Mouse (Mus musculus): ENCODE data around the gene Igf1r. TPM values are rescaled to one million over a fixed set of nuclear protein-coding genes. Genes with fewer than 3 reads are reported as not detected.
A peak's percentile ranks its signal among the peaks of the same experiment; 100 is the strongest.

Gene Igf1r
- 19.0 and 20.8 TPM in 2 replicates for polyA plus RNA-seq (2015; fragmentation: Nextera tagmentation; extraction: Ambion mirVana)

DNA sequence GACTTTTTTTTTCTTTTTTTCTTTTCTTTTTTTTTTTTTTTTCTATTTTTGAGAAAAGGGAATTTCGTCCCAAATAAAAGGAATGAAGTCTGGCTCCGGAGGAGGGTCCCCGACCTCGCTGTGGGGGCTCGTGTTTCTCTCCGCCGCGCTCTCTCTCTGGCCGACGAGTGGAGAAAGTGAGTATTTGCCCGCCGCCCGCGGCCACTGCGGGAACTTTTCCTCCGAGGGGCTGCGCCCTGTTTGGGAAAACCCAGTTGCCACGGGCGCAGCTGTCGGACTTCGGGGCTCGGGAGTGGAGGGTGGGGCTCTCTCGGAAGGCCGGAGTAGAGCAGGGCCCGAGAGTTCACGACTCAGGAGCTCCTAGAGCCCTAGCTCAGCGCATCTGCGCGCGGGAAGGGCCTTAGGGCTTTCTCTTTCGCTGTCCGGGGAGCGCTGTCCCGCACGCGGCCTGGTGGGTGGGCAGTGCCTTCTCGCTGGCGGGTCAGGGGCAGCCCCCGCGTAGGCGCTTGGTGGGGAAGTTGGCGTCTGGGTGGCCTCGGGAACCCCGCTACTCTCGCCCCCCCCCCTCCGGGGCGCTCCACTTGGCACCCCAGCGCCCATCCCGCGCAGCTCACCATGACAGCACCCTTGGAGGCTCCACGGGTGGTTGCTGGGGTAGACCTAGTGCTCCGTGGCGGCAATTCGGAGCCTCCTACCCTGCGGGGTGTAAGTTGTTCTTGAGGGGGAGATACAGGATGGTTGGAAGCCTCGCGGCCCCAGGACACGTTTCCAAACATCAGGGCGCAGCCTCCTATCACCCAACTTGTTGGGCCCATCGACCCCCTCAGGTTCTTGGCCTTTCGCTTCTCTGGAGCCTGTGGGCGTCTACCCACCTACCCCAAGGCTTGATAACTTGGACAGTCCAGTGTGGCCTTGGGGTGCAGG is at the start of gene Igf1r:
Gene Igf1r, plus strand, starts transcription at position 51 of the 924 bp plus-strand sequence.
- ATAC-seq (ENCODE audit: low FRiP score) = no peak
- H3K9me3 ChIP-seq (replicated peaks) = no peaks in the 10 kb centered on the region

GRCm38 (mm10) chr7:67906358-67906757 is 46.3 kb upstream of the Igf1r start:
- peaks cover 6% of the 10 kb centered on the region for H3K4me1 ChIP-seq

More for the DNA sequence above, at the start of gene Igf1r:
- no peaks in the 10 kb centered on the region for H3K27me3 ChIP-seq (replicated peaks)
- WGBS = under 1% methylated on average over 60 of the region's 62 CpGs
- H3K27ac ChIP-seq (replicated peaks) = peak within 1 kb of the TSS; percentile 99
- no peaks in the 10 kb centered on the region for H3K36me3 ChIP-seq
- peak within 1 kb of the TSS; percentile 99 for H3K4me2 ChIP-seq
- peaks cover 43% of the 10 kb centered on the region for H3K4me1 ChIP-seq
- peak within 1 kb of the TSS; percentile 77 for H3K4me3 ChIP-seq (replicated peaks)
- H3K9ac ChIP-seq (replicated peaks) = peak within 1 kb of the TSS; percentile 86

DNA sequence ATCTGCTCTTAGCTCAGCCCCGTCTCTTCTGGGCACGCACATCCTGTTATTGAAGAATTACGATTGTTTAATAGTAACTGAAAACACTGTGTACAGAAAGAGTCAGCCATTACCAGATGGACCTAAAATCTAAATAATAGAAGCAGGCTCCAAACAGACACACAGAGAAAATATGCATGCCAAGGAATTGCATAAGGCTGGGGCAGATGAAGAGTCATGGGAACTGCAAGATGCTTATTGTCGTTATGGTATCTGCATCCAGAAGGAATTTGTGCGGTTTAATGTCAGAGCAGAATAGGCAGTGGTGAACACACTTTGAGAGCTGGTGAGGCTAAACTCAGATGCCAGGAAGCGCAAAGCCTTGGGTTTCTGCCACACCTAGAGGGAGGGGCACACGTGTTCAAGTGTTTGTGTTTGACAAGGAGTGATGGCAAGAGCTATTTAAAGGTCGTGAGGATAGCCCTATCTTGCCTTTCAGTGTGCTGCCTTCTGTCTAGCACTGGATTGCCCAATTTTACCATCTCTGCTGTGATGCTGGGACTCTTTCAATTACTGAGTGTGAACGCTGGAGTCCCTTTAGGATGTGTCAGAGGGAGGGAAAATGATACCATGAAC is 44.7 kb upstream of the Igf1r start:
- Histone ChIP-seq H3K9me3 (replicated peaks) (no peaks in the 10 kb centered on the region), H3K36me3 (no peaks in the 10 kb centered on the region), H3K9ac (replicated peaks) (no peak overlapping the region), H3K27ac (replicated peaks) (no peak overlapping the region), H3K4me1 (peaks cover 11% of the 10 kb centered on the region), H3K4me2 (no peak overlapping the region), H3K4me3 (replicated peaks) (no peak overlapping the region), H3K27me3 (replicated peaks) (no peaks in the 10 kb centered on the region)
- 76% methylated on average over 9 of the region's 9 CpGs for WGBS
- ATAC-seq (ENCODE audit: low FRiP score) = no peak

More at GRCm38 (mm10) chr7:67906358-67906757, 46.3 kb upstream of the Igf1r start:
- Histone ChIP-seq H3K9ac (replicated peaks) (no peak overlapping the region), H3K4me3 (replicated peaks) (no peak overlapping the region), H3K27me3 (replicated peaks) (no peaks in the 10 kb centered on the region), H3K36me3 (no peaks in the 10 kb centered on the region), H3K9me3 (replicated peaks) (no peaks in the 10 kb centered on the region), H3K4me2 (no peak overlapping the region), H3K27ac (replicated peaks) (no peak overlapping the region)
- ATAC-seq (ENCODE audit: low FRiP score) = no peak
- WGBS = 93% methylated on average over 2 of the region's 2 CpGs

GRCm38 (mm10) chr7:67910528-67910927 is 42.1 kb upstream of the Igf1r start:
- H3K27ac ChIP-seq (replicated peaks) = peak overlapping the region; percentile 41; the same call in 1 of the 2 replicates
- 14% methylated on average over 10 of the region's 10 CpGs for WGBS
- no peak overlapping the region for H3K9ac ChIP-seq (replicated peaks)
- H3K9me3 ChIP-seq (replicated peaks) = no peaks in the 10 kb centered on the region
- peak overlapping the region; percentile 44 for H3K4me2 ChIP-seq
- peaks cover 11% of the 10 kb centered on the region for H3K4me1 ChIP-seq
- H3K36me3 ChIP-seq = no peaks in the 10 kb centered on the region
- no peaks in the 10 kb centered on the region for H3K27me3 ChIP-seq (replicated peaks)
- H3K4me3 ChIP-seq (replicated peaks) = peak overlapping the region; percentile 17
- ATAC-seq (ENCODE audit: low FRiP score) = no peak; the same call in 1 of the 2 replicates

- Histone ChIP-seq H3K9me3 (replicated peaks) (no peaks in the 10 kb centered on the region), H3K4me1 (peaks cover 11% of the 10 kb centered on the region), H3K4me3 (replicated peaks) (peak overlapping the region; percentile 17), H3K27ac (replicated peaks) (peak overlapping the region; percentile 41; the same call in 1 of the 2 replicates), H3K4me2 (peak overlapping the region; percentile 44), H3K27me3 (replicated peaks) (no peaks in the 10 kb centered on the region), H3K36me3 (no peaks in the 10 kb centered on the region), H3K9ac (replicated peaks) (no peak overlapping the region)
- WGBS = 14% methylated on average over 3 of the region's 3 CpGs
- no peak for ATAC-seq (ENCODE audit: low FRiP score)
Observed at GRCm38 (mm10) chr7:67910947-67911346, 41.7 kb upstream of the Igf1r start.

DNA sequence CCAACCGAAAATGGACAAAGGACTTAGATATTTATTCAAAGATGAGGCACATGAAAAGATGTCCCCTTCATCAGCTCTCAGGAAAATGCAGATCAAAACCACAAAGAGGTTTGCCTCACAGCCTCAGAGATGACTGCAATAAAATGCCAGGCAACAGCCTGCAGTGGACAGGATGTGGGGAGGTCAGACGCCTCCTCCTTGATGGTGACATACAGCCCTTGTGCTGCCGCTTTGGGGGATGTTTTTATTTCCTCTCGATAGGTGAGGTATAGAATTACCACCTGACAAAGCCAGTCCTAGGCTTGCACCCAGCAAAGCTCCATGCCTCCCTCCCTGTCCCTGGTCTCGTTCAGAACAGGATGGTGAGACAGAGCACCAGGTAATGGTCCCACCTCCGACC is 40.8 kb upstream of the Igf1r start:
- no peak overlapping the region for H3K9ac ChIP-seq (replicated peaks)
- peaks cover 11% of the 10 kb centered on the region for H3K4me1 ChIP-seq
- H3K9me3 ChIP-seq (replicated peaks) = no peaks in the 10 kb centered on the region
- H3K4me3 ChIP-seq (replicated peaks) = no peak overlapping the region
- no peak for ATAC-seq (ENCODE audit: low FRiP score)
- H3K27me3 ChIP-seq (replicated peaks) = no peaks in the 10 kb centered on the region
- H3K27ac ChIP-seq (replicated peaks) = no peak overlapping the region
- 31% methylated on average over 6 of the region's 6 CpGs for WGBS
- H3K4me2 ChIP-seq = no peak overlapping the region
- no peaks in the 10 kb centered on the region for H3K36me3 ChIP-seq

GRCm38 (mm10) chr7:67916960-67917359 is 35.7 kb upstream of the Igf1r start:
- no peak for ATAC-seq (ENCODE audit: low FRiP score)
- Histone ChIP-seq H3K4me2 (no peak overlapping the region), H3K27ac (replicated peaks) (no peak overlapping the region), H3K4me1 (peaks cover 2% of the 10 kb centered on the region; the same call in 1 of the 2 replicates), H3K36me3 (no peaks in the 10 kb centered on the region), H3K9ac (replicated peaks) (no peak overlapping the region), H3K27me3 (replicated peaks) (no peaks in the 10 kb centered on the region), H3K4me3 (replicated peaks) (no peak overlapping the region), H3K9me3 (replicated peaks) (no peaks in the 10 kb centered on the region)
- WGBS = 93% methylated on average over 8 of the region's 8 CpGs

DNA sequence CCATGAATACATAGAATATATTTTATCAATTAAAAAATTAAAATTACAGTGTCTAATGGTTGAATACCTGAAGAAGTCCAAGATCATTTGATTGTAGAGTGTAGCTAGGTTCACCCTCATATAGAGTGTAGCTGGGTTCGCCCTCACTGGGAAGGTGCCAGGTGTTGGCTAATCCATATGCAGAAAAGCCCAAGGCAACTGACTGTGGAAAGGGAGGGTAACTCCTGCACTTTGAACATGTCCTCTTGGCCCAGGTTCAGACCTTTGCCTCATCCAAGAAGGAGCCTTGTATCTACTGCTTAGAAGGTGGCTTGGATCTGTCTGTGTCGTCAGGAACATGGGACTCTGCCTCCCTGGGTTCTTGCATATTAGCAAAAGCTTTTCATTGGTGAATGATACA is 34.9 kb upstream of the Igf1r start:
- no peak overlapping the region for H3K27ac ChIP-seq (replicated peaks)
- WGBS = 93% methylated on average over 2 of the region's 2 CpGs
- no peaks in the 10 kb centered on the region for H3K27me3 ChIP-seq (replicated peaks)
- no peaks in the 10 kb centered on the region for H3K36me3 ChIP-seq
- H3K4me2 ChIP-seq = no peak overlapping the region
- no peak overlapping the region for H3K4me3 ChIP-seq (replicated peaks)
- no peak for ATAC-seq (ENCODE audit: low FRiP score)
- H3K4me1 ChIP-seq = no peaks in the 10 kb centered on the region
- H3K9me3 ChIP-seq (replicated peaks) = no peaks in the 10 kb centered on the region
- no peak overlapping the region for H3K9ac ChIP-seq (replicated peaks)

GRCm38 (mm10) chr7:67919467-67919866 is 33.2 kb upstream of the Igf1r start:
- WGBS = 76% methylated on average over 3 of the region's 3 CpGs
- no peak for ATAC-seq (ENCODE audit: low FRiP score)

GRCm38 (mm10) chr7:67924215-67924614 is 28.4 kb upstream of the Igf1r start:
- Histone ChIP-seq H3K4me3 (replicated peaks) (no peak overlapping the region), H3K36me3 (no peaks in the 10 kb centered on the region), H3K27me3 (replicated peaks) (no peaks in the 10 kb centered on the region), H3K4me1 (0 out of 2 replicates have a peak, but pooled peaks cover 7% of the 10 kb centered on the region), H3K27ac (replicated peaks) (no peak overlapping the region), H3K9ac (replicated peaks) (no peak overlapping the region), H3K9me3 (replicated peaks) (no peaks in the 10 kb centered on the region), H3K4me2 (no peak overlapping the region)
- no peak for ATAC-seq (ENCODE audit: low FRiP score)
- WGBS = 46% methylated on average over 2 of the region's 2 CpGs

More at GRCm38 (mm10) chr7:67919467-67919866, 33.2 kb upstream of the Igf1r start:
- Histone ChIP-seq H3K27me3 (replicated peaks) (no peaks in the 10 kb centered on the region), H3K4me2 (no peak overlapping the region), H3K27ac (replicated peaks) (no peak overlapping the region), H3K4me1 (0 out of 2 replicates have a peak, but pooled peaks cover 7% of the 10 kb centered on the region), H3K9ac (replicated peaks) (no peak overlapping the region), H3K4me3 (replicated peaks) (no peak overlapping the region), H3K9me3 (replicated peaks) (no peaks in the 10 kb centered on the region), H3K36me3 (no peaks in the 10 kb centered on the region)

GRCm38 (mm10) chr7:67930132-67930531 is 22.5 kb upstream of the Igf1r start:
- Histone ChIP-seq H3K9ac (replicated peaks) (no peak overlapping the region), H3K27me3 (replicated peaks) (no peaks in the 10 kb centered on the region), H3K27ac (replicated peaks) (no peak overlapping the region)

More at GRCm38 (mm10) chr7:67930132-67930531, 22.5 kb upstream of the Igf1r start:
- H3K4me1 ChIP-seq = no peaks in the 10 kb centered on the region
- no peak for ATAC-seq (ENCODE audit: low FRiP score)
- no peaks in the 10 kb centered on the region for H3K9me3 ChIP-seq (replicated peaks)
- H3K4me2 ChIP-seq = no peak overlapping the region
- no peaks in the 10 kb centered on the region for H3K36me3 ChIP-seq
- no peak overlapping the region for H3K4me3 ChIP-seq (replicated peaks)
- WGBS = 76% methylated on average over 3 of the region's 3 CpGs

Measured in neural tube, embryonic 15.5 days (tissue).